Mouse (Mus musculus): ENCODE measurements around the gene Ankmy1.

DNA sequence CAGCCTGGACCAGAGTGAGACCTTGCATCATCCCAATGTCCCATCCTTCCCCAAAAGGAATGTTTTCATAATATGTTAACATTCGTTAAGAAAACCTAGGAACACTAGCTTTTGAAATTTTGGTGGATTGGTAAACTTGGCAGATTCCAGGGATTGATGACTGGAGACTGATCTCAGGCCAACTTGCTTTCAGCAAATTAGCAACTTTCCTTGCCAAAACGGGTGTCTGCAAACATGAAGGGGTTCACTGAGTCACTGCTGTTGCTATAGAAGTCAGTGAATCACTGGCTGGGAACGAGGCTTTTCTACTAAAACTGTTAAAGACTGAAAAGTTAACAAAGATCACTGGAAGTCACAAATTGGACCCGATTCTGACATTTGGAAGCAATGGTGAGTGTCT is 921 bp upstream of the Ankmy1 start:
- TF ChIP-seq POLR2A (IDR thresholded peaks at IDR 0.05; ENCODE audit: borderline replicate concordance, extremely low read depth, insufficient read depth, insufficient read length, poor library complexity, severe bottlenecking) (no peak), CTCF (IDR thresholded peaks at IDR 0.05; ENCODE audit: borderline replicate concordance, extremely low read depth, insufficient read depth, insufficient read length) (no peak)

All from brain, embryonic 14.5 days (tissue).